Mouse (Mus musculus) right cerebral cortex, adult 2 months (tissue): Measurements from ENCODE around the gene Arid1b.

Source experiments
- DNase-seq, 2 experiments: peaks; one replicate each; pipeline ENCODE4 v3.0.0; 2021 to 2022; ENCODE audit warnings: low spot score in 2 of 2

Gene Arid1b

GRCm38 (mm10) chr17:5314735-5315134, 320.6 kb downstream of the Arid1b start:
- DNase-seq, result no peak

GRCm38 (mm10) chr17:5316489-5316888, 322.4 kb downstream of the Arid1b start:
- no peak for DNase-seq

- DNase-seq, result no peak
These were observed 327.6 kb downstream of the Arid1b start for GRCm38 (mm10) chr17:5321589-5322225.

GRCm38 (mm10) chr17:5322594-5322993, 328.5 kb downstream of the Arid1b start:
- DNase-seq, result no peak

GRCm38 (mm10) chr17:5323746-5324145, 329.6 kb downstream of the Arid1b start:
- no peak for DNase-seq

GRCm38 (mm10) chr17:5324236-5324876, 330.2 kb downstream of the Arid1b start:
- no peak for DNase-seq

- DNase-seq, result no peak
These were observed 332.6 kb downstream of the Arid1b start for GRCm38 (mm10) chr17:5326689-5327088.

GRCm38 (mm10) chr17:5327480-5328180, 333.5 kb downstream of the Arid1b start:
- DNase-seq, result no peak

GRCm38 (mm10) chr17:5329478-5329877, 335.3 kb downstream of the Arid1b start:
- peak in 1 of 2 experiments; percentile 45 for DNase-seq

GRCm38 (mm10) chr17:5330063-5330462, 335.9 kb downstream of the Arid1b start:
- no peak for DNase-seq

GRCm38 (mm10) chr17:5330644-5331043, 336.5 kb downstream of the Arid1b start:
- no peak for DNase-seq

- no peak for DNase-seq
These were observed 337.3 kb downstream of the Arid1b start for GRCm38 (mm10) chr17:5331387-5331786.

GRCm38 (mm10) chr17:5334567-5334966, 340.4 kb downstream of the Arid1b start:
- no peak for DNase-seq

- no peak for DNase-seq
These were observed 350.3 kb downstream of the Arid1b start for GRCm38 (mm10) chr17:5344426-5344825.

GRCm38 (mm10) chr17:5345810-5346209, 351.7 kb downstream of the Arid1b start:
- no peak for DNase-seq

GRCm38 (mm10) chr17:5352901-5353300, 358.8 kb downstream of the Arid1b start:
- peak in 1 of 2 experiments; percentile 46 for DNase-seq

- no peak for DNase-seq
These were observed 366.6 kb downstream of the Arid1b start for GRCm38 (mm10) chr17:5360759-5361158.

GRCm38 (mm10) chr17:5365992-5366398, 371.9 kb downstream of the Arid1b start:
- no peak for DNase-seq

GRCm38 (mm10) chr17:5371032-5371431, 376.9 kb downstream of the Arid1b start:
- no peak for DNase-seq

GRCm38 (mm10) chr17:5371521-5371920, 377.4 kb downstream of the Arid1b start:
- peak; percentile 44 to 46 for DNase-seq

- DNase-seq, result no peak
These were observed 378.8 kb downstream of the Arid1b start for GRCm38 (mm10) chr17:5372951-5373350.

- peak; percentile 37 to 53 for DNase-seq
These were observed 383.2 kb downstream of the Arid1b start for GRCm38 (mm10) chr17:5377151-5377929.
